Mouse (Mus musculus): ENCODE measurements around the gene Tmprss11f. TPM values are rescaled to one million over a fixed set of nuclear protein-coding genes. Genes with fewer than 3 reads are reported as not detected.

The Tmprss11f gene
- polyA plus RNA-seq, 2 experiments = 0.03 to 0.12 TPM

- no peaks in the 10 kb centered on the region for H3K36me3 ChIP-seq (ENCODE audit: control insufficient read depth, insufficient read depth, low read length)
- no peak for ATAC-seq (ENCODE audit: low FRiP score, low read depth)
- H3K27ac ChIP-seq (replicated peaks; ENCODE audit: low read depth, low read length) = no peak overlapping the region
- H3K27me3 ChIP-seq (ENCODE audit: control insufficient read depth, insufficient read depth, low read length) = no peaks in the 10 kb centered on the region
- TF ChIP-seq POLR2A (IDR thresholded peaks at IDR 0.05; ENCODE audit: borderline replicate concordance, extremely low read depth, insufficient read depth, insufficient read length) = no peak
- H3K4me3 ChIP-seq (replicated peaks; ENCODE audit: low read length) = no peak overlapping the region
- H3K4me2 ChIP-seq (replicated peaks; ENCODE audit: low read depth, low read length, severe bottlenecking) = no peak overlapping the region
- H3K9ac ChIP-seq (ENCODE audit: low read depth, low read length, severe bottlenecking) = no peak overlapping the region
- H3K9me3 ChIP-seq (ENCODE audit: control insufficient read depth, low read length) = no peaks in the 10 kb centered on the region
- DNase-seq (ENCODE audit: low spot score) = no peak
- 87% methylated on average over 9 of the region's 9 CpGs for WGBS
- no peaks in the 10 kb centered on the region for H3K4me1 ChIP-seq (ENCODE audit: control insufficient read depth, insufficient read depth, low read length)
These were observed 158.4 kb downstream of the Tmprss11f start for GRCm38 (mm10) chr5:86473859-86474258.

Other genes starting within 250 kb of the Tmprss11f start
- gene Tmprss11a, start 163.4 kb downstream of the Tmprss11f start, polyA plus RNA-seq (2012; rRNA removed) = not detected in 2 replicates
- gene Tmprss11a, start 163.4 kb downstream of the Tmprss11f start, polyA plus RNA-seq (2014; fragmentation: Nextera tagmentation; extraction: Ambion mirVana) = not detected in 2 replicates
- not detected in 2 replicates for gene Tmprss11g, start 113.8 kb downstream of the Tmprss11f start, polyA plus RNA-seq (2012; rRNA removed)
- not detected in 2 replicates for gene Tmprss11g, start 113.8 kb downstream of the Tmprss11f start, polyA plus RNA-seq (2014; fragmentation: Nextera tagmentation; extraction: Ambion mirVana)
- 0.03 and 0.04 TPM in 2 replicates for gene Tmprss11b, start 43.9 kb upstream of the Tmprss11f start, polyA plus RNA-seq (2012; rRNA removed)
- not detected in 2 replicates for gene Tmprss11b, start 43.9 kb upstream of the Tmprss11f start, polyA plus RNA-seq (2014; fragmentation: Nextera tagmentation; extraction: Ambion mirVana)
- gene Tmprss11e, start 113.4 kb upstream of the Tmprss11f start, polyA plus RNA-seq (2012; rRNA removed) = 0.03 TPM in 1 of 2 replicates, not detected in the other
- gene Tmprss11e, start 113.4 kb upstream of the Tmprss11f start, polyA plus RNA-seq (2014; fragmentation: Nextera tagmentation; extraction: Ambion mirVana) = 0.12 TPM in 1 of 2 replicates, not detected in the other
- 67.0 and 78.2 TPM in 2 replicates for gene Ythdc1, start 171.8 kb upstream of the Tmprss11f start, polyA plus RNA-seq (2012; rRNA removed)
- gene Ythdc1, start 171.8 kb upstream of the Tmprss11f start, polyA plus RNA-seq (2014; fragmentation: Nextera tagmentation; extraction: Ambion mirVana) = 45.7 and 51.1 TPM in 2 replicates